Mouse (Mus musculus): ENCODE results near the gene Cul7. TPM values are rescaled to one million over a fixed set of nuclear protein-coding genes. Genes with fewer than 3 reads are reported as not detected.
A peak's percentile ranks its signal among the peaks of the same experiment; 100 is the strongest.

The Cul7 gene
- polyA plus RNA-seq, 1 experiment from 2014 or later, result 42.0 TPM

DNA sequence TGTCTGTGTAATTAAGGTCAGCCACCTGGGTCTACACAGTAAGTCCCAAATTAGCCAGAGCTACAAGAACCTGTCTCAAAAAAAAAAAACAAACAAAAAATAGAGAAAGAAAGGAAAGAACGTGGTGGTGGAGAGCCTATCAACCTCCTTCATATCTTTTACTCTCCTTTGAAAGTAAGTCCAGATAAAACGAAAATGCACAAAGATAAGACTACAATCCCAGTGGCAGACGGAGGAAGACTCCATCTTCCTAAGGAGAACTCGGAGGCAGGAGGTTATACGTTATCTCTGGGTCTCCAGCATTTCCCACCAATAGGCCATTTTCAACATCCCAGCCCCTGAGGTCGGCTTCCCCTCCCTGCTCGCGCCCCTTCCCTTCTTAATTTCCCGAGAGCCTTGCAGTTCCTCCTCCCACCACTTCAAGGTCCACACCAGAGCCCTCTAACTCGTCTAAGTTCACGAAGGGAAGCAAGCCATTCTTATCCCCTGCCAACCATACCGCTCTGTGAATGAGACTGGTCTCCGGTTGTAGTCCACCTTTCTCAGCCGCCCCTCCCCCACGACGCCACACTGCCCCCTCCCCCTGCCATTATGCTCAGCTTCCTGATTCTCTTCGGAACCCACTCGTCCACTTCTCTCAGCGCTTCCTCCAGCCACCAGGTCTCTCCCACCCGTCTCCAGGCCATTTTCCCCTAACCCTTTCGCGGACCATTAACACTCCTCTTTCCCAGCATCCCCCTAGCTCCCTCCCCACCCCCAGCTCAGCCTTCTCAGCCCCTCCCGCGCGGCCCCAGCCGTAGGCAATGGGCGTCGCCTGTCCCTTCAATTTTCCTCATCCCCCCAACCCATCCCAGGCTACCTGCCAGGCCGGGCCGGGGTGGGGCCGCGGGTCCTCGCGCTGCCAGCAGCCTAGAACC lies 30.0 kb downstream of the Cul7 start:
- 1% methylated on average over 34 of the region's 34 CpGs for WGBS
- peak overlapping the region; percentile 71 for H3K9ac ChIP-seq
- peak overlapping the region; percentile 75 for H3K4me3 ChIP-seq
- no peaks in the 10 kb centered on the region for H3K9me3 ChIP-seq
- no peaks in the 10 kb centered on the region for H3K27me3 ChIP-seq (replicated peaks)
- peaks cover 21% of the 10 kb centered on the region for H3K4me1 ChIP-seq
- H3K27ac ChIP-seq, result peak overlapping the region; percentile 33; the same call in 1 of the 2 replicates
- H3K4me2 ChIP-seq (replicated peaks), result peak overlapping the region; percentile 89
- peak; percentile 61 for ATAC-seq (ENCODE audit: low FRiP score, low read depth)
- peaks cover 59% of the 10 kb centered on the region for H3K36me3 ChIP-seq

DNA sequence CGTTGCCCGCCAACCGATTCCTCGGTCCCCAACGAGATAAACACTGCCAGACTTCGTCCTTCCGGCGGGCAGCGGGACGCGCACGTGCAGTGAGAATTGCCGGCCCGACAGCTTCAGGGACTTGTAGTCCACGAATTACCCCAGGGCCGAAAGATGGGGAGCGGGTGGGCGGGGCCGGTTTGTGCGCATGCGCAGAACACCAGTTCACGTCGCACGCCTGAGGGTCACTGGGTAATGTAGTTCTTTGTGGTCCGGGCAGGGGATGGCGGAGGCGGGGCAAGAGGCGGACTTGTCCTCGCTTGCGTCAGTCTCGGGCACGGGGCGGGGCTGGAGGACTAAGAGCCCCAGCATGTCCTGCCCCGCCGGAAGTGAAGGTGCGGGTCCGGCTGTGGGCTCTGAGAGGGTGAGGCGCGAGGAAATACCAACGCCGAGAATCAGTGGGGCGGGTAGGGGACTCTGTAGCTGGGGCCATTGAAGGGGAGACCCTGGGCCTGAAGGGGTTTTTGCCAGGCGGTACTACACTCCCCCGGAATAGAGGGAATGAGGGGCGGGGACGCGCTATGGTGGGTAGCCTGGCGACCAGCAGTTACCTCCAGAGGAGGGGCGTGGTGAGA lies 30.7 kb downstream of the Cul7 start, which contains the start of gene Klhdc3:
Gene Klhdc3 (minus strand): TSS at position 155 of the 614 bp plus-strand sequence.
- under 1% methylated on average over 49 of the region's 49 CpGs for WGBS
- Histone ChIP-seq H3K36me3 (peaks cover 59% of the 10 kb centered on the region), H3K4me3 (peak within 1 kb of the TSS; percentile 75), H3K27me3 (replicated peaks) (no peaks in the 10 kb centered on the region), H3K9ac (peak within 1 kb of the TSS; percentile 71), H3K4me1 (peaks cover 21% of the 10 kb centered on the region), H3K27ac (peak within 1 kb of the TSS; percentile 33; the same call in 1 of the 2 replicates), H3K4me2 (replicated peaks) (peak within 1 kb of the TSS; percentile 89), H3K9me3 (no peaks in the 10 kb centered on the region)
- ATAC-seq (ENCODE audit: low FRiP score, low read depth), result peak; percentile 97

DNA sequence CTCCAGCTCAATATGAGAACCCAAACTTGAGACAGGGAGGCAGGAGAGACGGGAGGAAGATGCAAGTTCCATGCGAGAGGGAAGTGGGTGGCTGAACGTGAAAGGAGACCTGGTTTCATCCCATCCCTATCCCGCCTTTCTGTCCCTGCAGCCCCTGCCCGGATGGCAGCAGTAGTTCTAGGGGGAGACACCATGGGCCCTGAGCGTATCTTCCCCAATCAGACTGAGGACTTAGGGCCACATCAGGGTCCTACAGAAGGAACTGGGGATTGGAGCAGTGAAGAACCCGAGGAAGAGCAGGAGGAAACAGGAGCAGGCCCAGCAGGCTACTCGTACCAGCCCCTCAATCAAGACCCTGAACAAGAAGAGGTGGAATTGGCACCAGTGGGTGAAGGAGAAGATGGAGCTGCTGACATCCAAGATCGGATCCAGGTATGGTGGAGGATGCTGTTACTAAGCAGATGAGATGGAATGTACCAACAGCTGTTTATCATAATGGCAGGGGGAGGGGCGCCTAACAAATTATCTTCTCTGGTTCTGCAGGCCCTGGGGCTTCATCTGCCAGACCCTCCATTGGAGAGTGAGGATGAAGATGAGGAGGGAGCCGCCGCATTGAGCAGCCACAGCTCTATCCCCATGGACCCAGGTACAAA lies 31.5 kb downstream of the Cul7 start:
- 26% methylated on average over 12 of the region's 12 CpGs for WGBS
- Histone ChIP-seq H3K9me3 (no peaks in the 10 kb centered on the region), H3K27ac (no peak overlapping the region), H3K27me3 (replicated peaks) (no peaks in the 10 kb centered on the region), H3K9ac (peak overlapping the region; percentile 64), H3K4me3 (peak overlapping the region; percentile 75), H3K36me3 (peaks cover 59% of the 10 kb centered on the region), H3K4me2 (replicated peaks) (peak overlapping the region; percentile 89), H3K4me1 (peaks cover 21% of the 10 kb centered on the region)
- peak; percentile 5; the same call in 1 of the 2 replicates for ATAC-seq (ENCODE audit: low FRiP score, low read depth)

DNA sequence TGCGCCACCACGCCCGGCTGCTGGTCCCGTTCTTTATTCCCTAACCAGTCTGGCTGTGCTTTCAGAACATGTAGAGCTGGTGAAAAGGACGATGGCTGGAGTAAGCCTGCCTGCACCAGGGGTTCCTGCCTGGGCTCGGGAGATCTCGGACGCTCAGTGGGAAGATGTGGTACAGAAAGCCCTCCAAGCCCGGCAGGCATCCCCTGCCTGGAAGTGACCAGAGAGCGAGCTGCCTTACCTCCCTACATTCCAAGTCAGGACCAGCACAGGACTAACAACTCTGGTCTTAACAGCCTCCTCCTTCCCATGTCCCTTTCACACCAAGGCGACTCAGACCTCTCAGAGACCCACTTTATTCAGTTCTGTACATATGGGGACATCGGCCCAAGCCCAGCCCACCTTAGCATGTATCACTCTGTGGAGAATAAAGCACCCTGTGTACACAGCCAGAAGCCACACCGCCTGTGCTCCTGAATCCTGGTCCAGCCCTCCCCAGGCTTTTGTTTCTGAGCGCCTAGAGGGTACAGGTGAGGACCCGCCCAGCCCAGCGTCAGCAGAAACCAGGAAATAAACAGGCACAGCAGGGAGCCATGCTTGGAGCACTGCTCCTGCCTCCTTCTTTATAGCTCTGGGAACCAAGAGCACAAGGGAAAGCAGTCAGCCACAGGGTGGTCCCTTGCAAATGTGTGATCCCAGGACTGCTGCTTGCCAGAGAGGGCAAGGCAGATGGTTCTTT lies 32.7 kb downstream of the Cul7 start:
- 78% methylated on average over 16 of the region's 16 CpGs for WGBS
- H3K27ac ChIP-seq, result no peak overlapping the region
- peaks cover 59% of the 10 kb centered on the region for H3K36me3 ChIP-seq
- H3K4me3 ChIP-seq, result no peak overlapping the region
- no peaks in the 10 kb centered on the region for H3K9me3 ChIP-seq
- no peaks in the 10 kb centered on the region for H3K27me3 ChIP-seq (replicated peaks)
- H3K4me1 ChIP-seq, result peaks cover 21% of the 10 kb centered on the region
- no peak for ATAC-seq (ENCODE audit: low FRiP score, low read depth)
- H3K9ac ChIP-seq, result no peak overlapping the region
- no peak overlapping the region for H3K4me2 ChIP-seq (replicated peaks)

DNA sequence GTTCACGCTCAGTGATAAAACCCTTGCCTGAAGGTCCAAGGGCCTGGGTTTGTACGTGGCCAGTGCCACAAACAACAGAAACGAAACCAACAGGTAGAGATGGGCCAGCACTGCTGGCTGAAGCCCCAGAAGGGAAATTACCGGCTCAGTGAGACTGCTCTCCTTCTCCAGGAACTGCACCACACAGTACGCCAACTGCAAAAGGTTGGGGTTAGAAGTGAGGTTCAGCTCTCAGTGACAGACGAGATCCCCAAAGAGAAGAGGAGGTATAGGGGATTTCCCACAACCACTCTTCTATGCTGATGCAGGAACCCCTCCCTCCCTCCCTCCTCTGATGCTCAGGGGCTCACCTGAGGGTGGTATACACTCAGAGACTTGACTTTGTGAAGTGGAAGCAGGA lies 35.8 kb downstream of the Cul7 start:
- Histone ChIP-seq H3K9ac (no peak overlapping the region), H3K27ac (no peak overlapping the region), H3K4me1 (peaks cover 8% of the 10 kb centered on the region), H3K27me3 (replicated peaks) (no peaks in the 10 kb centered on the region), H3K4me3 (no peak overlapping the region), H3K36me3 (peaks cover 55% of the 10 kb centered on the region), H3K9me3 (no peaks in the 10 kb centered on the region), H3K4me2 (replicated peaks) (no peak overlapping the region)
- ATAC-seq (ENCODE audit: low FRiP score, low read depth), result no peak
- WGBS, result 92% methylated on average over 6 of the region's 6 CpGs

DNA sequence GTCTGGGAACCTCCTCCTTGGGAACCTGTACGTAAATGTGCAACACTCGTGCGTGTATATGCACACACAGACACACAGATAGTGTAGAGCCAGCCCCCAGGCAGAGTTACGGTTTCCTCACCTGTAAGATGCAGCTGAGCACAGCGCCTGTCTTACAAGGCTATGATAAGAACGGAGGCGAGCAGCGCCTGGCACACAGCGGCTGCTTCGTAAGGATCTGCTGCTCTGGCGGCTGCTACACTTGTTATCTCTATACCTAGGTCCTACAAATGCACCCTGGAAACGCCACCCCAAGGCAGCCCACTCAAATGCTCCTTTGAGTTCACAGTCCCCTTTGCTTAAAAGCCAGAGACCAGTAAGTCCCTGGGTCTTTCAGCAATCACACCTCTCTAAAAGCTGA lies 40.5 kb downstream of the Cul7 start:
- H3K4me1 ChIP-seq, result no peaks in the 10 kb centered on the region
- H3K9ac ChIP-seq, result no peak overlapping the region
- no peak overlapping the region for H3K4me3 ChIP-seq
- WGBS, result 95% methylated on average over 12 of the region's 12 CpGs
- no peaks in the 10 kb centered on the region for H3K27me3 ChIP-seq (replicated peaks)
- no peaks in the 10 kb centered on the region for H3K9me3 ChIP-seq
- no peak overlapping the region for H3K27ac ChIP-seq
- H3K36me3 ChIP-seq, result peaks cover 28% of the 10 kb centered on the region
- no peak overlapping the region for H3K4me2 ChIP-seq (replicated peaks)
- no peak for ATAC-seq (ENCODE audit: low FRiP score, low read depth)

DNA sequence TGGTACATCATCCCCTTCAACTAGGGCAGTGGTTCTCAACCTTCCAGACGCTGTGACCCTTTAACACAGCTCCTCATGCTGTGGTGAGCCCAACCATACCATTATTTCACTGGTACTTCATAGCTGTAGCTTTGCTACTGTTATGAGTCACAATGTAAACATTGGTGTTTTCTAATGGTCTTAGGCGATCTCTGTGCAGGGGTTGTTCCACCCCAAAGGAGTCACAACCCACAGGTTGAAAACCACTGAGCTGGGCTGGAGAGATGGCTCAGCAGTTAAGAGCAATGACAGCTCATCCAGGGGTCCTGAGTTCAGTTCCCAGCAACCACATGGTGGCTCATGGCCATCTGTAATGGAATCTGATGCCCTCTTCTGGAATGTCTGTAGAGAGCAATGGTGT lies 41.3 kb downstream of the Cul7 start:
- H3K27me3 ChIP-seq (replicated peaks), result no peaks in the 10 kb centered on the region
- H3K36me3 ChIP-seq, result peaks cover 25% of the 10 kb centered on the region
- H3K4me3 ChIP-seq, result no peak overlapping the region
- H3K4me2 ChIP-seq (replicated peaks), result no peak overlapping the region
- ATAC-seq (ENCODE audit: low FRiP score, low read depth), result no peak
- H3K27ac ChIP-seq, result no peak overlapping the region
- no peak overlapping the region for H3K9ac ChIP-seq
- no peaks in the 10 kb centered on the region for H3K4me1 ChIP-seq
- H3K9me3 ChIP-seq, result no peaks in the 10 kb centered on the region
- 96% methylated on average over 2 of the region's 2 CpGs for WGBS

DNA sequence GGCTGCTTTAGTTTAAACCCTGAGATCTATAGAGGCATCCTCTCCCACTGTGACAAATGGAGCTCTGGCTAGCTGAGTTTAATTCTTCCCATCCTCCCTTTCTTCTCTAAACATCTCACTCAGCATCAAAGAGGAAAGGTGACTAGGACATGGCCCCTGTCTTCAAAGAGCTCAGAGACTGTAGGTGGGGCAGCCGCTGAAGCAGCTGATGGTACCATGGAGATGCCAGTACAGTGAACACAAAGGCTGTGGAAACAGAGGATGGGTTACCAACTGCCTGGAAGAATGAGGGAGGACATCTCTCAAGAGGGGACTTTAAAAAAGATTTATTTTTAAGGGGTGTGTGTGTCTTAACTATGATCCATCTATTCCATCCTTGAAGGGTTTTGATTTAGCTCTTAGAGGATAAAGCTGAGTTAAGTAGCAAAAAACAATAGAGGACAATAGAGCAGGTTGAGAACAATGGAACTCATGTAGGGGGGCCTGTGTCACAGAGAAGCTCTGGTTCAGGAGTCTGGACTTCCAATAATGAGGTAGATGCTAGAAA lies 44.5 kb downstream of the Cul7 start:
- 68% methylated on average over 1 of the region's 1 CpGs for WGBS
- H3K36me3 ChIP-seq, result peaks cover 32% of the 10 kb centered on the region
- no peak overlapping the region for H3K4me2 ChIP-seq (replicated peaks)
- H3K27ac ChIP-seq, result no peak overlapping the region
- H3K9me3 ChIP-seq, result no peaks in the 10 kb centered on the region
- H3K4me3 ChIP-seq, result no peak overlapping the region
- H3K9ac ChIP-seq, result no peak overlapping the region
- no peaks in the 10 kb centered on the region for H3K4me1 ChIP-seq
- H3K27me3 ChIP-seq (replicated peaks), result no peaks in the 10 kb centered on the region
- ATAC-seq (ENCODE audit: low FRiP score, low read depth), result no peak

DNA sequence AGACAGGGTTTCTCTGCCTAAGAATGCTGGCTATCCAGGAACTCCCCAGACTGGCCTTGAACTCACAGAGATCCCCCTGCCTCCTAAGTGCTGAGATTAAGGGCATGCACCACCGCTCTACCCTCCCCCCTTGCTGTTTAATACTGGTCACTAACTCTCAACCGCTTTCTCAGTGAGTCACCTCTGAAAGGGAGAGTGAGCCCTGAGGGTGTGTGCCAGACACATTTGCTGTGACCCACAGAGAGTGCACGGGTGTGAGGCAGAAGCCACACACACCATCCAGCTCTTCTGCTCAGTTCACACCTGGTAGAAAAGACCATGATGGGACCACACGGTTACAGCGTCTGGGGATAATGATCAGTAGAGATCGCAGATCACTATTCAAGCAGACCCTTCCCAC lies 48.4 kb downstream of the Cul7 start:
- no peak overlapping the region for H3K27ac ChIP-seq
- peaks cover 28% of the 10 kb centered on the region for H3K36me3 ChIP-seq
- H3K9ac ChIP-seq, result no peak overlapping the region
- peaks cover 22% of the 10 kb centered on the region for H3K4me1 ChIP-seq
- H3K9me3 ChIP-seq, result no peaks in the 10 kb centered on the region
- no peak overlapping the region for H3K4me2 ChIP-seq (replicated peaks)
- no peaks in the 10 kb centered on the region for H3K27me3 ChIP-seq (replicated peaks)
- H3K4me3 ChIP-seq, result no peak overlapping the region
- no peak for ATAC-seq (ENCODE audit: low FRiP score, low read depth)
- WGBS, result 89% methylated on average over 6 of the region's 6 CpGs

DNA sequence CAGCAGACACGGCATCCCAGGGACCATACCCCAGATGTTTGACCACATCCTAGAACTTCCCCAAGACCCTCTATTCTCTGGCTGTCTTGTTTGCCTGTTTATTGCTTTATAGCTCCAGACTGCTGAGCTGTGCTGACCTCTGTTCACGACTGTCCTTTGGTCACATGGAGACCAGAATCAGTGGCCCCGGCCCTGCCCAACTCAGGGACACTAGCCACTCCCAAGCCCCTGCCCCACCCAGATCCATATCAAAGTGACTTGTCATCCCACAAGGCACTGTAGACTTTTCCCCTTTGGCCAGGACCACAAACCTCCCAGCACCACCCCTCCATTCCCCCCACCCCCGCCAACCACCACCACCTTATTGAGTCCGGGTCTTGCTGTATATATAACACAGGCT lies 49.1 kb downstream of the Cul7 start:
- H3K9ac ChIP-seq, result no peak overlapping the region
- no peaks in the 10 kb centered on the region for H3K27me3 ChIP-seq (replicated peaks)
- no peak overlapping the region for H3K27ac ChIP-seq
- H3K4me1 ChIP-seq, result peaks cover 30% of the 10 kb centered on the region
- H3K4me2 ChIP-seq (replicated peaks), result no peak overlapping the region
- ATAC-seq (ENCODE audit: low FRiP score, low read depth), result no peak
- H3K9me3 ChIP-seq, result no peaks in the 10 kb centered on the region
- peaks cover 28% of the 10 kb centered on the region for H3K36me3 ChIP-seq
- 46% methylated on average over 5 of the region's 5 CpGs for WGBS
- H3K4me3 ChIP-seq, result no peak overlapping the region

DNA sequence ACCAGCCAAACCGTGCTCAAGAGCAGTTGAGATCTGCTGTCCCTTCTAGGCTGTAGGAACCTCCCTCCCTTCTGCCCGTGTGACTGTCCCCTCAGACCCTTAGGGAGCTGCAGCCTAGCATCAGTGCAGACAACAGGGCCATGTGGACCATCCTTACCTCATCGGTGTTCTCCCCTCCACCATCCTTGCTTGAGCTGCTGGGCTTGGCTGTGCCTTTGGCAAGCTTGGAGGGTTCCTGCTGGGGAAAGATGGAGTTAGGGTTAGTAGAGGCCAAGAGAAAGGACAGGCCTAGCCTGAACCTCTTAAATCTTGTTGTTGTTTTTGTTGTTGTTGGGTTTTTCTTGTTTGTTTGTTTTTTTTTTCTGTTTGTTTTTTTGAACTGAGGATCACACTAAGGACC lies 49.8 kb downstream of the Cul7 start:
- WGBS, result 92% methylated on average over 3 of the region's 3 CpGs
- no peak overlapping the region for H3K9ac ChIP-seq
- H3K27me3 ChIP-seq (replicated peaks), result no peaks in the 10 kb centered on the region
- H3K27ac ChIP-seq, result no peak overlapping the region
- no peak overlapping the region for H3K4me2 ChIP-seq (replicated peaks)
- peaks cover 28% of the 10 kb centered on the region for H3K36me3 ChIP-seq
- H3K4me1 ChIP-seq, result peaks cover 30% of the 10 kb centered on the region
- no peak overlapping the region for H3K4me3 ChIP-seq
- ATAC-seq (ENCODE audit: low FRiP score, low read depth), result no peak
- H3K9me3 ChIP-seq, result no peaks in the 10 kb centered on the region
